Mouse (Mus musculus) liver, adult 2 months (tissue): ENCODE data around the gene Scgb1c1. TPM values are rescaled to one million over a fixed set of nuclear protein-coding genes. Genes with fewer than 3 reads are reported as not detected.

Experiments used
- DNase-seq: peaks from one replicate; pipeline ENCODE4 v3.0.0-alpha.2; 2011; ENCODE audit warnings: low read depth, low spot score; ENCODE audit errors: extremely low read depth
- H3K27ac ChIP-seq: fragments of 200-500 bp; replicated peaks from 2 replicates; pipeline ENCODE4 v1.5.1; 2012; ENCODE audit warnings: low read depth, mild to moderate bottlenecking, control low read depth, inconsistent platforms, low read length; ENCODE audit not compliant: insufficient read depth
- H3K27me3 ChIP-seq: fragments of 200-500 bp; 2 replicates; pipeline ENCODE4 v1.6.1; 2012; ENCODE audit warnings: mild to moderate bottlenecking, moderate library complexity, low read length, inconsistent platforms; ENCODE audit not compliant: control insufficient read depth, insufficient read depth
- H3K36me3 ChIP-seq: fragments of 200-500 bp; 2 replicates; pipeline ENCODE4 v1.6.1; 2012; ENCODE audit warnings: low read length, inconsistent platforms; ENCODE audit not compliant: control insufficient read depth, insufficient read depth
- H3K4me1 ChIP-seq: fragments of 200-500 bp; 2 replicates; pipeline ENCODE4 v1.6.1; 2011; ENCODE audit warnings: low read length; ENCODE audit not compliant: control insufficient read depth, insufficient read depth
- H3K4me3 ChIP-seq: fragments of 200-500 bp; 2 replicates; pipeline ENCODE4 v1.5.1; 2011; ENCODE audit warnings: low read depth, mild to moderate bottlenecking, control low read depth, low read length, moderate library complexity; ENCODE audit not compliant: insufficient read depth
- H3K79me2 ChIP-seq: fragments of 200-500 bp; 2 replicates; pipeline ENCODE4 v1.6.1; 2012; ENCODE audit warnings: inconsistent platforms, mild to moderate bottlenecking, low read length, moderate library complexity; ENCODE audit not compliant: control insufficient read depth, insufficient read depth
- H3K9ac ChIP-seq: fragments of 200-500 bp; 2 replicates; pipeline ENCODE4 v1.6.1; 2012; ENCODE audit warnings: low read depth, mild to moderate bottlenecking, control low read depth, inconsistent platforms, low read length
- CTCF ChIP-seq: fragments of 200-500 bp; IDR thresholded peaks from 2 replicates; pipeline ENCODE4 v1.5.1; 2011; ENCODE audit warnings: low read depth, low read length, control low read depth
- POLR2A ChIP-seq: fragments of 200-500 bp; IDR thresholded peaks from 2 replicates; pipeline ENCODE4 v1.6.1; 2011; ENCODE audit warnings: low read length, control low read depth; ENCODE audit not compliant: insufficient read depth; ENCODE audit errors: extremely low read depth
- WGBS: fragments of 180-500 bp; shearing (Covaris S2); methylation state at CpG from one replicate; pipeline ENCODE4 v1.1.7; 2018; 5-methylcytosine and 5-hydroxymethylcytosine counted together
- polyA plus RNA-seq: library from polyadenylated mRNA; depleted of rRNA; stranded (reverse); fragments of >200 nt; gene quantifications from 2 replicates; pipeline ENCODE4 v1.2.3, GENCODE M21; 2012
- total RNA-seq: library from RNA; depleted of rRNA; stranded (reverse); fragments of >200 nt; gene quantifications from 2 replicates; pipeline ENCODE4 v1.2.3, GENCODE M21; 2014

Gene Scgb1c1
- total and polyA plus RNA-seq, 2 experiments: 0.46 to 1.0 TPM

DNA sequence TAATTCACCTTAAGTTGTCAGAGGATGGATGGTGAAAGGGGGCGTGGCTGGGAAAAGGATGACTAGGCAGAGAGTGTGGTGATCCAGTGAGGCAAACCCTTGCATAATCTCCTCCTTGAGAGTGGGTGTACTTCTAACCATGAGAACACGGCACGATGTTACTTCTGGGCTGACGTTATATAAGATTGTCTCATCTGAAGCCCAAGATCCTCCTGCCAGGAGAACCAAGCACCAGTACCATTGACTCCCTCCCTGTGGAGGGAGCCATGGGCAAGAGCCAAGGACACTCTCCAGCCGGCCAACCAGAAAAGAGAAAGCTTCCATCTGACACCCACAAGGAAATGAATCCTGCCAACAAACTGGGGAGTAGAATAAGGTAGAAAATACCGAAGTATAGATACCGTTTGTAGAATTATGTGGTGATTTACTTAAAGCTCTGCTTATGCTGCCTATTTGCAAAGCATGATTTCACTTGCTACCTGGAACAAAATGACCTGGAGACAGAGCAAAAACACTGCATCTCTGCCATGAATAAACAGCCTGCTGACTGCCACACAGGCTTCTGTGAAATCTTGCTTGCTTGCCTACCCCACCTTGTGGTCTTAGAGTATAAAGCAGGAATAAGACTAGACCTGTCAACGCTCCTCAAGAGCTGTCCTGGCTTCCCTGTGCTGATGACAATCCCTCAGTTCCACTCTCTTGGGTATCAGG, 17.0 kb upstream of the Scgb1c1 start:
- DNase-seq: peak; percentile 68
- Histone ChIP-seq H3K79me2 (no peaks in the 10 kb centered on the region), H3K27me3 (no peaks in the 10 kb centered on the region), H3K27ac (peak overlapping the region; percentile 26), H3K4me1 (peaks cover 8% of the 10 kb centered on the region), H3K36me3 (no peaks in the 10 kb centered on the region), H3K4me3 (peak overlapping the region; percentile 5; the same call in 1 of the 2 replicates), H3K9ac (no peak overlapping the region)
- WGBS: 6% methylated on average over 8 of the region's 8 CpGs
- no peak for TF ChIP-seq POLR2A
- TF ChIP-seq CTCF: peak; percentile 35; the same call in 1 of the 2 replicates

DNA sequence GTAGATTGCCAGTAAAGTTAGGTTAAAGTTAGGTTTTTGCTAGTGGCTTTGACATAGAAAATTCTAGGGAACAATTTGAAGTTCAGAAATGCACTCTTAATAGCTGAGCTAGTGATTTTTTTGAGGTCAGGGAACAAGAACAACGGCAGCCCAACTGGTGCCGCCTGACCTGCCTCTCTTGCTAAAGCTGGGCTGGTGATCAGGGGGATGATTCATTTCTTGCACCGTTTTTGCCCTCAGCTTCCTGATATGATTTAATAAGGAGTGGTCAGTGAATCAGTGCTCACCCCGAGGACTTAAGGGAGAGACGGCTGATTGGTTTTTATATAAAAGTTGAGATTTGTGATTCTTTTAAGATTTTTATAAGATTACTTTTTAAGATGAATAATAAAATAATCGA, 13.9 kb upstream of the Scgb1c1 start:
- 69% methylated on average over 6 of the region's 6 CpGs for WGBS
- Histone ChIP-seq H3K27me3 (no peaks in the 10 kb centered on the region), H3K4me1 (peaks cover 8% of the 10 kb centered on the region), H3K4me3 (no peak overlapping the region), H3K79me2 (peaks cover 3% of the 10 kb centered on the region; the same call in 1 of the 2 replicates), H3K36me3 (no peaks in the 10 kb centered on the region), H3K27ac (no peak overlapping the region), H3K9ac (no peak overlapping the region)
- TF ChIP-seq CTCF (no peak), POLR2A (no peak)
- DNase-seq: no peak

DNA sequence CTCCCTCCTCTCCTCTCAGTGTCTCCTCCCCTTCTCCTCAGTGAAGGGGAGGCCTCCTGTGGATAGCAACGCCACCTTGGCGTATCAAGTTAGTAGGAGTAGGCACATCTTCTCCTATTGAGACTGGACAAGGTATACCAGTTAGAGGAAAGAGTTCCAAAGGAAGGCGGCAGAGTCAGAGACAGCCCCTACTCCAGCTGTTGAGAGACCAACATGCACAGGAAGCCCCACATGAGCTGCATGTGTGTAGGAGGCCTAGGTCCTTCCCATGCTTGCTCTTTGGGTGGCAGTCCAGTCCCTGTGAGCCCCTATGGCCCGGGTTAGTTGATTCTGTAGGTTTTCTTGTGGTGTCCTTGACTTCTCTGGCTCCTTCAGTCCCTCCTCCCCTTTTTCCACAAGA, 12.0 kb upstream of the Scgb1c1 start:
- H3K27me3 ChIP-seq: no peaks in the 10 kb centered on the region
- H3K36me3 ChIP-seq: peaks cover 14% of the 10 kb centered on the region
- no peak for DNase-seq
- H3K4me3 ChIP-seq: no peak overlapping the region
- H3K4me1 ChIP-seq: peaks cover 21% of the 10 kb centered on the region
- H3K79me2 ChIP-seq: peaks cover 3% of the 10 kb centered on the region; the same call in 1 of the 2 replicates
- TF ChIP-seq POLR2A (no peak), CTCF (no peak)
- H3K9ac ChIP-seq: no peak overlapping the region
- WGBS: 86% methylated on average over 4 of the region's 4 CpGs
- no peak overlapping the region for H3K27ac ChIP-seq

DNA sequence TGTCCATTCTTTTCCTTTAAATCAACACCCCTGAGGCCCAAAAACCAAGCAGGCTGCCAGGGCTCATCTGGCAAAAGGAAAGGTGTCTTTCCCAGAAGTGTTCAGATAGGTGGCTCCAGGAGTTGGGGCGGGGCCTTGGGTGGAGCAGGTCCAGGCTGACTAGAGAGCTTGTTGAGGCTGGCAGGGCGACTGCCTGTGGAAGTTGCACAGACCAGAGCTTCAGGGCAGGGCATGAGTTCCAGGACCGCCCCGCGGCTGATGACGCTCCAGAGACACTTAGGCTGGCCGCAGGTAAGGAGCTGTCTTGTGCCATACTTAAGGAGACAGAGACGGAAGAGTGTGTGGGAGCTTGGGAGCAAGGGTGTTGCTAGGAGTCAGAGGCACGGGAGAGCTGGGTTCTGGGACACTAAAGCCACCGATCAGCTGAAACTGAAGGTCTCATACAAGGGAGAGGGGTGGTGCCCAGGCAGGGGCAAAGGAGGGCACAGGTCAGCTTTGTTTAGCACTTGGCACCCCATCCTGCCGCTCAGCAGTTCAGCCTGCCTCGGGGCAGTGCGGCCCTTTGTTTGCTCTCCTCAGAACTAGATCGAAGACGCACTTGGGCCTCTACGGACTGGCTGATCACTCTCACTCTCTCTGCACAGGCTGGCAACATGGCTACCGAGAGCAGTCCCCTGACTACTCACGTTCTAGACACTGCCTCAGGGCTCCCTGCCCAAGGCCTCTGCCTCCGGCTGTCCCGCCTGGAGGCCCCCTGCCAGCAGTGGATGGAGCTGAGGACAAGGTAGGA, 10.2 kb upstream of the Scgb1c1 start, which contains the start of gene Urah:
Gene Urah (plus strand): TSS at position 51 of the 790 bp plus-strand sequence.
- 20% methylated on average over 20 of the region's 20 CpGs for WGBS
- peak within 1 kb of the TSS; percentile 77 for H3K4me3 ChIP-seq
- DNase-seq: peak; percentile 97
- H3K4me1 ChIP-seq: peaks cover 17% of the 10 kb centered on the region
- TF ChIP-seq CTCF (no peak), POLR2A (peak; percentile 71; the same call in 1 of the 2 replicates)
- peak within 1 kb of the TSS; percentile 90 for H3K9ac ChIP-seq
- peak within 1 kb of the TSS; percentile 98 for H3K27ac ChIP-seq
- H3K27me3 ChIP-seq: no peaks in the 10 kb centered on the region
- peaks cover 3% of the 10 kb centered on the region; the same call in 1 of the 2 replicates for H3K79me2 ChIP-seq
- peaks cover 20% of the 10 kb centered on the region for H3K36me3 ChIP-seq

DNA sequence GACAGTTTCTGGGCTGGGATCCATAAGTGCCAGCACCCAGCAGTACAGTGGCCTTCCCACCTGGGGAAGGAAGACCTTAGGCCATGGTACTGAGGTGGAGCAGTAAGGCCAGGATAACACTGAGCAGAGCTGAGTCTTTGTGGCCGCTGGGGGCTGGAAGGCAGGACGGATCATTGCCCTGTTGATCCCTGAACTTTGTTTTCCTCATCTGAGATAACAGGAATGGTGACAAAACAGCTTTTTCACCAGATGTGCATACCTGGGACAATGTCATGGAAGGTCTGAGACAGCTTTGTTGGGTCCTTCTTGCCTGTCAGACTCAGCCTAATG, 9.6 kb upstream of the Scgb1c1 start:
- H3K79me2 ChIP-seq: peaks cover 3% of the 10 kb centered on the region; the same call in 1 of the 2 replicates
- H3K36me3 ChIP-seq: peaks cover 20% of the 10 kb centered on the region
- DNase-seq: peak; percentile 78
- H3K4me1 ChIP-seq: peaks cover 16% of the 10 kb centered on the region
- TF ChIP-seq CTCF: no peak
- TF ChIP-seq POLR2A: no peak
- H3K9ac ChIP-seq: peak overlapping the region; percentile 90
- H3K27ac ChIP-seq: peak overlapping the region; percentile 98
- no peaks in the 10 kb centered on the region for H3K27me3 ChIP-seq
- 11% methylated on average over 2 of the region's 2 CpGs for WGBS
- H3K4me3 ChIP-seq: peak overlapping the region; percentile 77
